Mouse (Mus musculus) E14TG2a.4 (cell line): Measurements from ENCODE around the gene Cfc1.

ENCODE experiments used
- CTCF ChIP-seq: conservative IDR thresholded peaks from 2 replicates; pipeline ENCODE4 v1.5.1; 2014; ENCODE audit warnings: low read length
- NANOG ChIP-seq: IDR thresholded peaks from 2 replicates; pipeline ENCODE4 v1.6.1; 2014; ENCODE audit warnings: borderline replicate concordance, low read length, mixed read lengths

DNA sequence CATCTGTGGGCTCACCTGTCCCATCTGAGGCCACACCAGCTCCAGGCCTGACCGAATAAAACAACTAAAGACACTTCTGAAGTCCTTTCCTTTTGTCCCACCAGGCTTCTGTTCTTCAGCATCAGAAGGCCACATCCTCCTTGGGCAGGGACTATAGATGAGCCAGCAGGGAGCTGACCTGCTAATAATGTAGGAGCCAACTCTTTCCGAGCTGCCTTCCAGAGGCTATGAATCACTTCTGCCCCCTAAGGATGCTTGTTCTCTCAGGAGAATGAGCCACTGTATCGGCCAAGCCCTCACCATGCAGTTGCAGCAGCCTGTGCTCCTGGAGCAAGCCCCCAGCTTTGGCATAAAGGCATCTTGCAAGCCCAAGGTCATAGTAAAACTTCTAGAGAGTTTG, 32.5 kb upstream of the Cfc1 start:
- TF ChIP-seq CTCF (no peak), NANOG (no peak)
